Mouse (Mus musculus) lung, postnatal 4 days (tissue): ENCODE data around the gene Dnah5.
A peak's percentile ranks its signal among the peaks of the same experiment; 100 is the strongest.

ENCODE experiments used
- DNase-seq, 2 experiments: peaks; one replicate each; pipeline ENCODE4 v3.0.0; 2021

Gene Dnah5

GRCm38 (mm10) chr15:28203111-28204075, at the start of gene Dnah5:
TSS of gene Dnah5 (plus strand) at chr15:28203752.
- no peak for DNase-seq

DNA sequence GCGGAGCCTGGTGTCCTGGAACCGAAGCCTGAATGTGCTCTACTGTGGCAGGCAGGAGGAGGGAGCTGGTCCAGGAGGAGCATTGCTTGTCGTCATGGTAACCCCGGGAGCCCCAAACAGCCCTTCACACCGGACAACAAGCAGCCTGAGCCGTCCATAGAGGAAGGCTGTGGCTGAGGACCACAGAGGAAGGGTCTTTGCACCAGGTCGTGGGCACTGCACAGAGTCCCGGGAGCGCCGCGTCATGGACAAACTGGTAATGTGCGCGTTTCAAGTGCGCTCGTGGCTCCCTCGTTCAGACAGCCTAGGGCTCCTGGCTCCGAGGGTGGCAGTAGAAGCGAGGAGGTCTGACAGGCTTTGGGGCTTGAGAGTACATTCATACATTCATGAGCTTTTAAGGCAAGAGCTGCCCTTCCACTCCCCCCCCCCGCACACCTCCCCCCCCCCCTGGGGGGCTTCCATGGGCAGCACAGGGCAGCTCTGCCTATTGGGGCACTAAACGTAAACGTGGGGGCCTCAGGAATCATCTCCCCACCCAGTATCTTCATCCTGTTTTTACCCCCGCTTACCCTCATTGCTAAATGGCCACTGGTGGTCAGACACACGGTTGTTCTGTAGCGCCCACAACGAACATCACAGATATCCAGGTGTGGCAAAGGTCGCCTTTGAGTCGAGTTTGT, 48.6 kb upstream of the Dnah5 start:
- DNase-seq = peak in 1 of 2 experiments; percentile 24

DNA sequence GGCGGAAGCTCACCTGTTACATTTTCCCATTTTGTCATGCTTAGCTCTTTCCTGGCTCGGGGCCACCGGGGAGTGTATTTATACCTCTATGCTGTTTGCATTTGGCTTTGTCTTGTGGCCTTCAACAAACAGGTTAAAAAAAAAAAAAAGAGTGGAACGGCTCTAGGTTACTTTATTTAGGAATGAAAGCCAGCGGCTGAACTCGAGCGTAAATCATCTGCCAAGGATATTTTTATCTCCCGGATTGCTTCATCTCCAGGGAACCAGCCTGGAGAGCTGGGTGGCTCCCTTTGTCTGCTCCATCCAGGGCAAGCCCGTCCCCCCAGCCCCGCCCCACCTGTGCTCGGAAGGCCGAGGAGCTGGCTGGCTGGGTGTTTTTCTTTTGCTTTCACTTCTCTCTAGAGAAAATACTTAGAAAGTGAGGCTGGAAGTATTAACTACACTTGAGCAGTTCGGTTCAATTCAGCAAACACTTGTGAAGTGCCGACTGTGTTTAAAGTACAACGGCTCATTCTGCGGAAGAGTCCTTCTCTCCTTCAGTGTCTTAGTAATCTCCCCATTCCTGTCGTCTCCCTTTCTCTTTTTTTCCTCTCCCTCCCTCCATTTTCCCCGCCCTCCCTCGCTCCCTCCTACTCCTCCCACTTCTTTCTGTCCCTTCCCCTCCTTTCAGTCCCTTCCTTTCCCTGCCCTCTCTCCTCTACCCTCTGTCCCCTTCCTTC, 44.6 kb upstream of the Dnah5 start:
- DNase-seq = peak; percentile 73 to 81

- DNase-seq = no peak
Measured at GRCm38 (mm10) chr15:28162291-28162690, 41.3 kb upstream of the Dnah5 start.

DNA sequence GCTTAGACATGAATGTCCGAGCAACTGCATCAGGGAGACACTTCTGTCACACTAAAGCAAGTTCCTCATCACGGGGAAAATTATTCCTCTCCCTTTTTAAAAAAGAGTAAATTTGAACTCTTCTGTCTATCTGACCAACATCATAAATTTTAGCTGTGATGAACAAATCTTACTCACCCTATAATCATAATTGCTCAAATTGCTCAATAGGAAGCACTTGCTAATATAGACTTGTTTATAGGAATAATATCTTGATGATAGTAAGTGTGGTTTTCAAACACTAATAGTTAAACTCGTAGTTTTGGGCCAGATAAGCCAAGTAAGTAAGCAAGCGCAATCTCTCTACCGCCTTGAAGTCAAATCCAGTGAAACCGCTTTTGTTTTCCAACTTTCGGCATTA, 38.3 kb upstream of the Dnah5 start:
- no peak for DNase-seq

DNA sequence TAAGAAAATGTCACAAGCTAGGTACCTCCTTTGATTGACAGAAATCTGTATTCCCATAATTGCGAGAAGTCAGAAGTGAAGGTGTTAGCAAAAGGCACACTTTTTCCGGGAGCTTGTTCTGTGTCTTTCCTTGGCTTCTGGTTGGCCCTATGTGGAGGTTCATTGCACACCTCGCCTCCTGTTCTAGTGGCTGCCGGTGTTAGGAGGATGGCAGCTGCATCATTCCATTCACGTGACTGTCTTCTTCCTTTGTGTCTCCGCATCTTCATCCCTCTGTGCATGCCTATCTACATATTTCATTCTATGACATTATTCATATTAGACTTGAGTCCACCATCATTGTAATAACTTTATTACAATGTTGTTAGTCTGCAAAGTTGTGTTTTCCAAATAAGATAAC, 37.5 kb upstream of the Dnah5 start:
- DNase-seq = no peak

DNA sequence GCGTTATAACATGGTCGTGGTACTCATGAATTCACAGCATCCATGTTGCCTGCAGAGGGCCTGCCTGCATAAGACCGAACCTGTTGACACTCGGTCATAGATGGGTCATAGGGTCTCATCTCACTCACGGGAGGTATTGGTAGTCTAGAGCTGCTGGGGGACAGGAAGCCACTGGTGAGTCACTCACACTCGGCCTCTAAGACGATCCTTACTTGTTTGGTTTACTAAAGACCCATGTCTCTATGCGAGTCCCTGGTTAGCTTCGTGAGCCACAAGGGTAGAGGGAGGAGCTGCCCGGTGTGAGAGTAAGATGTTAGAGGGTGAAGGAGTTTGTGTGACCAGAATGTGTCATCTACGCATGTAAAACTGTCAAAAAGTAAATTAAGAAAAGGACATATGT, 24.6 kb upstream of the Dnah5 start:
- DNase-seq = no peak

DNA sequence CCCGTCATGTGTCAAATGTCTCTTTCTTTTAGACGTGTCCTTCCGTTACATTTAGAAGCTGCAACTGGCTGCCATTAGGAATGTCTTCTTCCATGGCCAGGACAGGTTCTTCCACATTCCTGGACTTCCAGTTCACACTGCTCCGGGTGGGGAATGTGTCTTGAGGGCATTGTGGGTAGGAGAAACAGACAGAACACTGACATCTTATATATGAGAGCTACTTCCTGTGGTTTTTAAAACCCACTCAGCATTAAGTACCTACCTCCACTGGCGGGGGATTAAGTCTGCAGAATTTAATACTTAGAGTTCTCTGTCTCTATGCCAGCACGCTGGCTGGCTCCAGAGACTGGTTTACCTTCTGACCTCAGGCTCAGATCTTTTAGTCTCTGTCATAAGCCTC, 24.0 kb upstream of the Dnah5 start:
- DNase-seq = no peak

GRCm38 (mm10) chr15:28181862-28182261, 21.7 kb upstream of the Dnah5 start:
- DNase-seq = peak; percentile 23 to 75

DNA sequence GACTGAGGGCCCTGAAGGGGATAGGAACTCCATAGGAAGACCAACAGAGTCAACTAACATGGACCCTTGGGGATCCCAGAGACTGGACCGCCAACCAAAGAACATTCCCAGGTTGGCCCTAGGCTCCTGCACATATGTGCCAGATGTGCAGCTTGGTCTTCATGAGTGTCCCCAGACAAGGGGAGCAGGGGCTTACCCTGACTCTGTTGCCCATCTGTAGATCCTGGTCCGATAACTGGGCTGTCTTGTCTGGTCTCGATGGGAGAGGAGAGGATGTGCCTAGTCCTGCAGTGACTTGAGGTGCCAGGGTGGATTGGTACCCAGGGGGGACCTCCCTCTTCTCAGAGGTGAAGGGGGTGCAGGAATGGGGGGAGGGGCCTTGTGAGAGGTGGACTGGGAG, 21.0 kb upstream of the Dnah5 start:
- DNase-seq = no peak

- DNase-seq = peak; percentile 52 to 81
Measured at GRCm38 (mm10) chr15:28187472-28188360, 15.8 kb upstream of the Dnah5 start.

DNA sequence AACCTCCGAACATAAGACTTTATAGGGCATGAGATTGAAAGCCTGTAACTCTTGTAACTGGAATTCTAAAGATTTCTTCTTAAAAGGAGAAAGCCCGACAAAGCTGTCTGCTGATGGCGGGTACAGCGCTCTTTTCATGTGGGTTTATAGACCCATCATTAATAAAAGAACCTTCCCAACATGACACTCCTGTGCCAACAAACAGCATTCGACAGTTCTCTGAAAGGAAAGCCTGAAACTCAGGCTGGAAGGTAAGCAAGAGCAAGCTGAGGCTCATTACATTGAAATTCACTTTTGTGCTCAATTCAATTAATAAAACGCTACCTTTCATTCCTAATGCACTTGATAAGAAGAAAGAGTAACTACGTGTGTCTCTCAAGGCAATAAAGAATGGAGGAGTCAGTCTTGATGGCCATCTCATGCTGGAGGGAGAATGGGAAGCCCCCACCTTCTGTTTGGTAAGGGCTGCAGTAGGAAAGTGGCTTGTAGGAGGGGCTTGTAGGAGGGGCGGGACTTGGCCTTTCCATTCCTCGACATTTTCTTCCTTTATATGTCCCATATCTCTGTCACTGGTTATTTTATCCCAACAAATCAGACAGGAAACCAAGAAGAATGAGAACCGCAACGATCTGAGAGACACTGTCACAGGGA, 15.1 kb upstream of the Dnah5 start:
- no peak for DNase-seq

GRCm38 (mm10) chr15:28189668-28190067, 13.9 kb upstream of the Dnah5 start:
- DNase-seq = no peak

DNA sequence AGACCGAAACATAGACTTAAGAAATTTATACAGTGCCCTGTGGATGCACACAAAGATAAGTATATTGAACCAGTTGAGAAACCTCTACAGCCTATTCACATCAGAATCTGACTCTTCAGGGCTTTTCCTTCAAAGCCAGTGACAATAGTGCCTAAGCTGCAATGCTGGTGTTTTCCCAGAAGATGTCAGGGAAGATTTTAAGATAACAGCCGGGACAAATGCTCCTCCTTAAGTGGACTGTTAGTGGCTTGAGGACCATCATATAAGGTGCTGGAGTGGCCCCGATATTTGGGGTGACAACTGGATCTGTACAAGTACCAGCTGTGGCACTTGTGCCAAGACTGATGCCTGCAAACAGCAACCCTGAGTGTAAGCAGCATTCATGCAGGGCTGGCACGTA, 4.9 kb upstream of the Dnah5 start:
- no peak for DNase-seq

DNA sequence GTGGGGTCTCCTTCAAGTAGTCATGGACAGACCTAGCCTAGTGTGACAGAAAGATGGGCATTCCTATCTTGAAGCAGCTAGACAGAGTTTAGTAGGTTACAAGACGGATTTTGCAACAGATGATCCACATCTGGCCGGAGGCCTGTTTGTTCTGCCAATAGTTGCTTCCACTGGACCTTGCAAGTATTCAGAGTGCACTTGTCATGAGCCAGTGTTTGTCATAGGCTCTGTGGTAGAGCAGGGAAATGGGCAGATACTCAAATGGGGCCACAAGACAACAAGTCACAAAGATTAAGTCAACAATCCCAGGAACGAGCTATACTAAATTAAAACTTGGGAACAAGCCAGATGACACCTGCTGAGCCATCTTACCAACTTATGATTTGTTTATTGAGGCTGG, 1.1 kb downstream of the Dnah5 start:
- DNase-seq = no peak

DNA sequence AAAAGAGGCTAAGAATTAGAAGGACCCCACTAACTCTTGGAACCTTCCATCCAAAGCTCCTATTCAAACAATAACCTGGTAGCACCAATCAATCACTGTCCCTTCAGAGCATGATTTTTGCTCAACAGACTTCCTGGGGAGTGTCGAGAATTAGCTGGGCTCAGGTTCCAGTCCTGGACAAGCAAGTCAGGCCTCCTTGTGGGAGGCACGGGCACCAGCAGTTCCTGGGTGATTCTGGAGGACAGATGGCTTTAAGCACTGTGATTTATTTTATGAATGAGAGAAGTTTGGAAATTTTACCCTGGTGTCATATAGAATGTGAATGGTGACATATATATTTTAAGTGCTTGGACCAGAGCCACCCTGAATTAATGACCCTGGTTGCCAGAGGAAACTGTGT, 4.0 kb downstream of the Dnah5 start:
- no peak for DNase-seq

GRCm38 (mm10) chr15:28213057-28213456, 9.5 kb downstream of the Dnah5 start:
- DNase-seq = no peak

DNA sequence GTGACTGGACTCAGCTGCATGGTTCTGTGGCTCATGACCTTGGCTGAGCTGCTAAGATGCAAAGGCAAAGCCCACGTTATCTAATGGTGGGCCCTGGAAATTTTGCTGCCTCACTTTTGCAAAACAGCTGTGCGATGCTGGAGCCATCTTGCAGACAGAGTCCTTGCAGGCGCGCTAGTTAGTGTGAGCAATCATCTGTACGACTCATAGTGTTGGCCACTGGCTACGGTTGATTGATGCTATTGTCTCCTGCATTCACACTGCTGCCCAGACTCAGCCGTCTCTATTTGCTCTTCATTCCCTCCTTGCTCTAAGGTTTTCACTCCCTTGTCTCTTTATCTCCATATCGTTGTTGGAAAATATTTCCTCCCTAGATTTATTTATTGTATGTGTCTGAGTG, 12.8 kb downstream of the Dnah5 start:
- no peak for DNase-seq

- no peak for DNase-seq
Measured at GRCm38 (mm10) chr15:28227316-28227715, 23.8 kb downstream of the Dnah5 start.

DNA sequence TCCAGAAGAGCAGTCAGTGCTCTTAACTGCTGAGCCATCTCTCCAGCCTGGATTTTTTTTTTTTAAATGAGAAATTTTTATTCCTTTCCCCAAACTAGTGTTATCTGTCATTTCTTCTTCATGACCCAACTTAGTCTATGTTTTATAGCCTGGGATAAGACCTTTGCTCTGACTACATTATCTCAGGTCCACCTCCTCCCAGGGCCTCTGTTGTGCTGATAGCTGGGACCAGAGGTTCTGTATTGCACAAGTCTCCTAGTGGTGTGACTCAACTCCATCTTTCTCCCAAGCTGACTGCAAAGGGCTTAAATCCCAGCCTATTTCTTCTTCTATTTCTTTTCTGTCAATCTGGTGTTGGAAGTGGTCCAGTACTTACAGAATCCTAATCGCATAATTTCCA, 56.7 kb downstream of the Dnah5 start:
- no peak for DNase-seq

GRCm38 (mm10) chr15:28299438-28299837, 95.9 kb downstream of the Dnah5 start:
- no peak for DNase-seq

- no peak for DNase-seq
Measured at GRCm38 (mm10) chr15:28307131-28307530, 103.6 kb downstream of the Dnah5 start.
